Mouse (Mus musculus): ENCODE measurements around the gene Atp13a3.

- no peak for TF ChIP-seq CTCF (IDR thresholded peaks at IDR 0.05; ENCODE audit: extremely low read depth, insufficient read depth, insufficient read length, insufficient replicate concordance)
- TF ChIP-seq POLR2A (IDR thresholded peaks at IDR 0.05; ENCODE audit: low read depth, low read length) = no peak
Observed at GRCm38 (mm10) chr16:30425980-30426379, 20.2 kb upstream of the Atp13a3 start.

Data from spleen, adult 2 months (tissue).